Mouse (Mus musculus) forebrain, embryonic 14.5 days (tissue): ENCODE measurements around the gene Nsfl1c. TPM values are rescaled to one million over a fixed set of nuclear protein-coding genes. Genes with fewer than 3 reads are reported as not detected.
"Not testable (repeated sequence)": the region's sequence is repeated elsewhere in the genome, so short reads cannot be mapped to it uniquely, and the experiment has no call there.

Source experiments
- ATAC-seq: fragments of 200-750 bp; cut with Nextera tagmentation; 2 replicates; pipeline ENCODE4 v1.8.0; 2017; ENCODE audit warnings: mild to moderate bottlenecking, moderate library complexity
- DNase-seq: peaks from one replicate; pipeline ENCODE4 v3.0.0-alpha.2; 2015; ENCODE audit warnings: low spot score
- H3K27ac ChIP-seq: fragments of 300-500 bp; sonication (generic); 2 replicates; pipeline ENCODE4 v1.5.1; 2014; ENCODE audit warnings: low read depth, mild to moderate bottlenecking, control low read depth, low read length, moderate library complexity
- H3K27me3 ChIP-seq: fragments of 300-500 bp; sonication (generic); replicated peaks from 2 replicates; pipeline ENCODE4 v1.6.1; 2014; ENCODE audit warnings: low read length, control low read depth, mixed read lengths; ENCODE audit not compliant: control insufficient read depth, insufficient read depth
- H3K36me3 ChIP-seq: fragments of 300-500 bp; sonication (generic); 2 replicates; pipeline ENCODE4 v1.6.1; 2014; ENCODE audit warnings: low read length, control low read depth; ENCODE audit not compliant: control insufficient read depth, insufficient read depth
- H3K4me1 ChIP-seq: fragments of 300-500 bp; sonication (generic); 2 replicates; pipeline ENCODE4 v1.6.1; 2014; ENCODE audit warnings: antibody characterized with exemption, low read length, control low read depth; ENCODE audit not compliant: control insufficient read depth, insufficient read depth
- H3K4me2 ChIP-seq: fragments of 300-500 bp; sonication (generic); 2 replicates; pipeline ENCODE4 v1.6.1; 2014; ENCODE audit warnings: mild to moderate bottlenecking, control low read depth, low read length
- H3K4me3 ChIP-seq: fragments of 300-500 bp; sonication (generic); 2 replicates; pipeline ENCODE4 v1.5.1; 2014; ENCODE audit warnings: low read depth, low read length, control low read depth
- H3K9ac ChIP-seq: fragments of 300-500 bp; sonication (generic); 2 replicates; pipeline ENCODE4 v1.6.1; 2014; ENCODE audit warnings: mild to moderate bottlenecking, low read length, control low read depth, moderate library complexity
- H3K9me3 ChIP-seq: fragments of 300-500 bp; sonication (generic); replicated peaks from 2 replicates; pipeline ENCODE4 v1.6.1; 2016; ENCODE audit warnings: low read length, control low read depth, mixed read lengths; ENCODE audit not compliant: control insufficient read depth
- WGBS: fragments of 180-500 bp; shearing (Covaris S2); extraction: QIAGEN DNeasy Blood & Tissue Kit; methylation state at CpG from one replicate; pipeline ENCODE4 v1.1.7; 2014; 5-methylcytosine and 5-hydroxymethylcytosine counted together
- polyA plus RNA-seq: library from polyadenylated mRNA; unstranded; fragments of >200 nt; fragmentation: Nextera tagmentation; extraction: Ambion mirVana; gene quantifications from 2 replicates; pipeline ENCODE4 v1.2.1, GENCODE M21; 2014

The Nsfl1c gene
- 247 and 248 TPM in 2 replicates for polyA plus RNA-seq

DNA sequence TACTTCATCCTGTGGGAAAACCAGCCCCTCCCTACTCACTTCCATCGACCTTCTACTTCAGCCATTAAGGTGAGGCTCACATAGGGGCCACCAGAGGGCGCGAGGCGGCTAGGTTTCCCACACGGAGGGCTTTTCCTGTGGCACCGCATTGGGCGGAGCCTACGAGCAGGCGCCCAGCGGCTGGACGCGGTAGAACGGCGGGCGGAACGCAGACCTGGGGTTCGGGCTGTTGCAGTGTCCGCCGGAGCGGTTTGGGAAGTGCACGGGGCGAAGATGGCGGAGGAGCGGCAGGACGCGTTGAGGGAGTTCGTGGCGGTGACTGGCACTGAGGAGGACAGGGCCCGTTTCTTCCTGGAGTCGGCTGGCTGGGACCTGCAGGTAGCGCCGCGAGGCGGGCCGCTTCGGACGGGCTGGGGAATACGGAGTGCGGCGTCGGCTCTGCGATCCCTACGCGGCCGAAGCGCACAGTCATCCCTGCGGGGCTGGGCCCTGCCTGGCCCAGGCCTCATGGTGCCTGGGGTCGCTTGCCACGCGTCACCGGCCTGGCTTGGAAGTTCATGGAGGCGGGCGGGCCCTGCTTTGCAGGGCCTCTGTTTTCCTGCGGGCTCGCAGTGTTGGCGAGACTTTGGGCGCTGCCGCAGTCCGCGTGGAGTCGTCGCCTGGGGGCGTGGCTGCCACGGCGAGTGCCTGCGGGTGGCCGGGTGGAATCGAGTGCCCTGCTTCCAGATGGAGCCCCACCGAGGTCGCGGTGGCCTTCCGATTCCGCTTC, at the start of gene Nsfl1c:
Nsfl1c (plus strand) TSS at position 148 of the 769 bp plus-strand sequence.
- Histone ChIP-seq H3K36me3 (peaks cover 27% of the 10 kb centered on the region; the same call in 1 of the 2 replicates), H3K27ac (peak within 1 kb of the TSS; percentile 58), H3K4me3 (peak within 1 kb of the TSS; percentile 84), H3K27me3 (no peaks in the 10 kb centered on the region), H3K9ac (peak within 1 kb of the TSS; percentile 86), H3K4me2 (peak within 1 kb of the TSS; percentile 76), H3K9me3 (no peaks in the 10 kb centered on the region), H3K4me1 (peaks cover 2% of the 10 kb centered on the region; the same call in 1 of the 2 replicates)
- ATAC-seq (peak; percentile 100), DNase-seq (peak; percentile 97)
- under 1% methylated on average over 73 of the region's 73 CpGs for WGBS

DNA sequence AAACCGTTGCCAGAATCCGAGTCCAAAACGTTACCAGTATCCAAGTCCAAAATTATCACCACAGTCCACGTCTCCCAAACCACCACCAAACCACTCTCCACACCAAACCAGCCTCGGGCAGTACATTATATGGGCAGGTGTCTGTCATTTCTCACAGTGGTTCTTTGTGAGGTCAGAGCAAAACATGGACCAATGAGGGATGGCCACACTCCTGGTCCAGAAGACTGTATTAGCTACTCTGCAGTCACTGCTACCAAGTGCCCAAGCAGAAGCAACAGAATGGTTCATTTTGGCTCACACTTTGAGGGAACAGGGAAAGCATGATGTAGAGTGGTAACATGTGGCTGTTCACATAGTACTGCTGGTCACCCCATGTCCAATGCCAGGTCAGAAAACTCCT, 17.9 kb upstream of the Nsfl1c start, which contains the start of gene 4921509C19Rik:
4921509C19Rik (minus strand) TSS at position 101 of the 400 bp plus-strand sequence.
- H3K9me3 ChIP-seq, H3K4me2 ChIP-seq, H3K27me3 ChIP-seq, ATAC-seq, H3K4me3 ChIP-seq, H3K27ac ChIP-seq, H3K36me3 ChIP-seq, H3K4me1 ChIP-seq, H3K9ac ChIP-seq, DNase-seq: not testable (repeated sequence)
- WGBS: 89% methylated on average over 5 of the region's 5 CpGs

DNA sequence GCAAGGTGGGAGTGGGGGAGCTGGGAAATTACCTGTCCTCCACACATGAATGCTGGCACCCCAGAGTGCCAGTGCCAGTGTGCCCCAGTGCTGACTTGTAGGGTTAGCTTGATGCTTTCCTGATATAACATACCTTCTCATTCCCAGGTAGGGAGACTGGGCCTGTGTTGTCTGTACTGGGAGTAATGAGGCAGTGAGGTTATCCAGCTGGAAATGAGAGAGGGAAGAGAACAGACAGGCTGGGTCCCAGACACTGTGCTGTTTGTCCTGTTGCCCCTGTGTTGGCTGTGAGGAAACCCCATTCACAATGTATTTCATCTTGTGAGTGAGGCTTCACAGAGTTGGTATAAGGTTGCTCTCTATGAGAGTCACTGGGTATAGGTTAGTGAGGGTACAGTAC, 7.5 kb upstream of the Nsfl1c start:
- Histone ChIP-seq H3K4me1 (no peaks in the 10 kb centered on the region), H3K36me3 (no peaks in the 10 kb centered on the region), H3K4me3 (no peak overlapping the region), H3K9me3 (no peaks in the 10 kb centered on the region), H3K27ac (no peak overlapping the region), H3K27me3 (no peaks in the 10 kb centered on the region), H3K4me2 (no peak overlapping the region), H3K9ac (no peak overlapping the region)
- ATAC-seq: no peak
- no peak for DNase-seq

DNA sequence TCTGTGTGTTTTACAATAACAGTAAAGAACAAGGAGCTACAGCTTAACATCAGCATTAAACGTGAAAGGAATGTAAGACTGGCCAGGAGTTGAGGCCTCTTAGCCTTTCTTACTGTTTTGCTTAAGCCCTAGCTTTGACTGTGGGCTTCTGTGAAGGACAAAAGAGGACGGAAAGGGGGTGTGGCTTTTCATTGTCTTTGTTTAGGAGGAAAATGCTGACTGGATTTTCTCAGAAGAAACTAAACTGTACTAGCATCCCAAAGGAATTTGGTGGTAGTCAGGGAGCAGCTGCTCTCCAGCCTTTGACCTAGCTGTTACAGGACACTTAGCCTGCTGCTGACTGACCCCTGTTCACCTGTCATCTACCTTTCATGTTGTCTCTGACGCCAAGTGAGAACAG, 4.4 kb downstream of the Nsfl1c start:
- Histone ChIP-seq H3K4me2 (no peak overlapping the region), H3K36me3 (peaks cover 63% of the 10 kb centered on the region), H3K4me1 (peaks cover 2% of the 10 kb centered on the region; the same call in 1 of the 2 replicates), H3K4me3 (no peak overlapping the region), H3K27me3 (no peaks in the 10 kb centered on the region), H3K9ac (no peak overlapping the region), H3K27ac (no peak overlapping the region), H3K9me3 (no peaks in the 10 kb centered on the region)
- DNase-seq: no peak
- 22% methylated on average over 3 of the region's 3 CpGs for WGBS
- no peak for ATAC-seq

DNA sequence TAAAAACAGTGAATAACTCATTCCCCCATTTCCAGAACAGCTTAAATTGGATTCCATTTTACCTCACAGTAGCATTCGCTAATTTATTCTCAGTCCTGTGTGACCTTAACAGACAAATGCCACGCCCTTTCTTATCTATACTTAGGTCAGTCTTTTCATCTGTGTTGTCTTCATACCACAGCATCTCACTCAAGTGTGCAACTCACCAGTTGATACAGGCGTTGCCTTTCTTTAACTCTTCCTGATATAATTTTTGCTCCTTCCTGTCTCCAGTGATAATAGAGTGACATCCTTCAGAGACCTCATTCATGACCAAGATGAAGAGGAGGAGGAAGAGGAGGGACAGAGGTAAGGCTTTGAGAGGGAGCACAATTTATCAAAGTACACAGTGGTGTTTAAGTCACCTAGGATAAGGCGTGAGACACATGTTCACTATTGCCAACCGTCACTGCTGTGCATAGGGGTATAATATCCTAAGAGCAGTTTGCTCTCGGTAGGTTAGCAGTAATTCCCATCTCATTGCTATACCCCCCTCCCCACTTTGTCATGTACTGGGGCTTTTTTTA, 6.5 kb downstream of the Nsfl1c start:
- Histone ChIP-seq H3K36me3 (peaks cover 83% of the 10 kb centered on the region), H3K9ac (no peak overlapping the region)

DNA sequence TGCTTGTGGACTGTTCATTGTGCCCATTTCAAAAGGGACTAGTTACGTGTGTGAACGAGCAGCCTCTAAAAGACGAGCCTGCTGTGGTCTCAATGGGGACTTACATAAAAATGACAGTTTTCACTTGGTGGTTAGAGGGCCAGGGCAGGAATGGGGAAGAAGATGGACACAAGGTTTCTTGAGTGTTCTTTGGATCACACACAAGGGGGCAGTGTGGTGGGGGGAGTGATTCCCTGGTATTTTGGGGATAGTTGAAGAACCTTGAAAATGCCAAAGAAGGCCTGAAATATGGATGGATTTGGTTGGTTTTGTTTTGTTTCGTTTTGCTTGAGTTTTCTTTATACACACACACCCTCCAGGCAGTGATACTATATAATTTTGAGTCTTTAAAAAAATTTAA, 10.2 kb downstream of the Nsfl1c start:
- no peaks in the 10 kb centered on the region for H3K9me3 ChIP-seq
- H3K4me1 ChIP-seq: no peaks in the 10 kb centered on the region
- ATAC-seq (no peak), DNase-seq (no peak)
- peaks cover 83% of the 10 kb centered on the region for H3K36me3 ChIP-seq
- no peaks in the 10 kb centered on the region for H3K27me3 ChIP-seq
- no peak overlapping the region for H3K27ac ChIP-seq
- H3K9ac ChIP-seq: no peak overlapping the region
- no peak overlapping the region for H3K4me3 ChIP-seq
- 81% methylated on average over 4 of the region's 4 CpGs for WGBS
- H3K4me2 ChIP-seq: no peak overlapping the region

More for the DNA sequence above, 6.5 kb downstream of the Nsfl1c start:
- no peaks in the 10 kb centered on the region for H3K9me3 ChIP-seq
- DNase-seq (no peak), ATAC-seq (no peak)
- no peaks in the 10 kb centered on the region for H3K4me1 ChIP-seq
- WGBS: 93% methylated on average over 6 of the region's 6 CpGs
- no peak overlapping the region for H3K4me3 ChIP-seq
- no peaks in the 10 kb centered on the region for H3K27me3 ChIP-seq
- H3K27ac ChIP-seq: no peak overlapping the region
- no peak overlapping the region for H3K4me2 ChIP-seq

DNA sequence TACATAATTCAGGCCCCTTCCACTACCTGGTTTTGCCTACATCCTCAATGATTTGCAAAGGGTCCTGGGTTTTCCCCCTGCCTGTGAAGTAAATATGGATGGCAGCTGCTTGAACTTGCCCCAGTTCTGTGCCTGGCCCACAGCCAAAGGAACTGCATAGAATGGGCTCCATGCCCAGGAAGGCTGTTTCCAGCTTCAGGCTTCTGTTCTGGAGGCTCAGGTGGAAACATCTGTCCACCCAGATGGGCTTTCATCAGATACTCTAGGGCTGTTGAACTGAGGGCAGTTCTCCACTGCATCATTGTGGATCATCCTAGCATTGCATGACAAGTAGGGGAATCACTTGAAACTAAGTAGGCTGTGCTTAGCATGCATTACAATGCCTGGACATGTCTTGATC, 18.2 kb downstream of the Nsfl1c start:
- Histone ChIP-seq H3K27me3 (no peaks in the 10 kb centered on the region), H3K4me2 (no peak overlapping the region), H3K9me3 (no peaks in the 10 kb centered on the region), H3K9ac (no peak overlapping the region), H3K36me3 (peaks cover 85% of the 10 kb centered on the region), H3K4me3 (no peak overlapping the region), H3K27ac (no peak overlapping the region), H3K4me1 (no peaks in the 10 kb centered on the region)
- DNase-seq (peak; percentile 68), ATAC-seq (peak; percentile 48)

DNA sequence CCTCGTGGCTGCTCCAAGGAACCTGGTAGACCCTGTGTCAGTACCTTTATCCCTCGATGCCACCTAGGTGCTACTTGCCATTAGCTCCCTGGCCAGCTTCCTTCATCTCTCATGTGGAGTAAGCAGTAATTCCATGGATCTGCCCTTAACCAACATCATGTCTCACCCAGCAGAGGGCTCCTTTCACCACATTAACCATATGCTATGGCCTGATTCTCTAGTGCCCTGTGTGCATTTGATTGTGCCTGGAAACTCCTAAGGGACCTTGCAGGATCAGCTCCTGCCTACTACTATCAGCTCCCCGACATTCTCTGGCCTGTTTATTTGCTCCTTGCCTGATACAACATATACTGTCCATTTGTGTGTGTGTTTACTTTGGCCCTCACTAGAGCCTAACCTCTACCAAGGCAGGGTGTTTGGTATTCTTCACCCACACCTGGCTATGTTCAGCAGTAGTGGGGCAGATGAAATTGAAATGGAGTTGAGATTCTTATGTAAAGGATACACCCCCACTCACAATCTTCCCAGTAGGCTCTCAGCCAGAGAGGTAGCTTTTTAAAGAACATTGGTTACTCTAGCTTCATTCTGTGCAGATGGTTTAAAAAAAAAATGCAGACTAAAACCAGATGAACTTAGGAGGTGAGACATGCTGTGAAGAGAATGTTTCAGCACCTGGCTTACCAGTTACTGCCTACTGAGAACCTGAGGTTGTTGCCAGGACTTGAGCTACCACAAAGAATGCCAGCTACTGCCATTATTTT, 19.7 kb downstream of the Nsfl1c start:
- no peak overlapping the region for H3K4me2 ChIP-seq
- H3K27ac ChIP-seq: no peak overlapping the region
- H3K36me3 ChIP-seq: peaks cover 81% of the 10 kb centered on the region
- no peaks in the 10 kb centered on the region for H3K4me1 ChIP-seq
- ATAC-seq (no peak), DNase-seq (peak; percentile 7)
- H3K4me3 ChIP-seq: no peak overlapping the region
- WGBS: 88% methylated on average over 3 of the region's 3 CpGs
- no peaks in the 10 kb centered on the region for H3K27me3 ChIP-seq
- no peaks in the 10 kb centered on the region for H3K9me3 ChIP-seq
- no peak overlapping the region for H3K9ac ChIP-seq
